Mouse (Mus musculus) regulatory T cell (primary cell): ENCODE measurements around the gene Zfp180.
"Not testable (repeated sequence)": the region's sequence is repeated elsewhere in the genome, so short reads cannot be mapped to it uniquely, and the experiment has no call there.

Experiments
- in situ Hi-C: fragments of 300-600 bp; cut with MboI, MseI; formaldehyde crosslinking; loops from one replicate; pipeline ENCODE4 v1.15.1; 2025; ENCODE audit warnings: high pct_unique_total_duplicates

The Zfp180 gene

GRCm38 (mm10) chr7:24081634-24082431 lies at the start of gene Zfp180:
TSS of gene Zfp180 (plus strand) at chr7:24081924.
- in situ Hi-C loops = loop anchor here (25.0 kb wide), 1 partner anchor 1680 kb away; the partner anchor contains the start of gene Hnrnpul1

GRCm38 (mm10) chr7:24052660-24053304 lies 28.9 kb upstream of the Zfp180 start, which contains the start of gene Vmn1r183:
TSS of gene Vmn1r183 (plus strand) at chr7:24053254.
- in situ Hi-C loops = no loop called here

- in situ Hi-C loops = not testable (repeated sequence)
Measured at GRCm38 (mm10) chr7:24074424-24074823, 7.3 kb upstream of the Zfp180 start.

- in situ Hi-C loops = loop anchor here (25.0 kb wide), 1 partner anchor 1680 kb away; the partner anchor contains the start of gene Hnrnpul1
Measured at GRCm38 (mm10) chr7:24082457-24083235, 922 bp downstream of the Zfp180 start.

- in situ Hi-C loops = loop anchor here (25.0 kb wide), 1 partner anchor 1675 kb away; the partner anchor contains the start of gene Hnrnpul1
Measured at GRCm38 (mm10) chr7:24086871-24087270, 5.1 kb downstream of the Zfp180 start.

GRCm38 (mm10) chr7:24087485-24088125 lies 5.9 kb downstream of the Zfp180 start:
- in situ Hi-C loops = loop anchor here (25.0 kb wide), 1 partner anchor 1675 kb away; the partner anchor contains the start of gene Hnrnpul1

- in situ Hi-C loops = no loop called here
Measured at GRCm38 (mm10) chr7:24104403-24104802, 22.7 kb downstream of the Zfp180 start.

GRCm38 (mm10) chr7:24105144-24105703 lies 23.5 kb downstream of the Zfp180 start:
- in situ Hi-C loops = no loop called here

- in situ Hi-C loops = no loop called here
Measured at GRCm38 (mm10) chr7:24110839-24111238, 29.1 kb downstream of the Zfp180 start.

GRCm38 (mm10) chr7:24111772-24112155 lies 30.0 kb downstream of the Zfp180 start:
- in situ Hi-C loops = no loop called here

- in situ Hi-C loops = no loop called here
Measured at GRCm38 (mm10) chr7:24112156-24112856, 30.6 kb downstream of the Zfp180 start, which contains the start of gene Zfp112. TSS of gene Zfp112 (plus strand) at chr7:24112314.

GRCm38 (mm10) chr7:24113001-24113400 lies 31.3 kb downstream of the Zfp180 start:
- in situ Hi-C loops = no loop called here

- in situ Hi-C loops = no loop called here
Measured at GRCm38 (mm10) chr7:24116655-24117054, 34.9 kb downstream of the Zfp180 start.

- in situ Hi-C loops = no loop called here
Measured at GRCm38 (mm10) chr7:24133425-24133995, 51.8 kb downstream of the Zfp180 start.

GRCm38 (mm10) chr7:24133996-24134828 lies 52.5 kb downstream of the Zfp180 start, which contains the start of gene Zfp235:
TSS of gene Zfp235 (plus strand) at chr7:24134169.
- in situ Hi-C loops = no loop called here

GRCm38 (mm10) chr7:24142566-24142965 lies 60.8 kb downstream of the Zfp180 start:
- in situ Hi-C loops = no loop called here

- in situ Hi-C loops = no loop called here
Measured at GRCm38 (mm10) chr7:24153272-24153671, 71.5 kb downstream of the Zfp180 start.
